Mouse (Mus musculus) G1E (cell line): ENCODE measurements around the gene Fshb.

ENCODE experiments used
- CTCF ChIP-seq: IDR thresholded peaks from 2 replicates; pipeline ENCODE4 v1.5.1; 2012; ENCODE audit warnings: low read depth, low read length, inconsistent platforms, mixed read lengths
- POLR2AphosphoS5 ChIP-seq: IDR thresholded peaks from 2 replicates; pipeline ENCODE4 v1.6.1; 2012; ENCODE audit warnings: low read depth, low read length, inconsistent platforms; ENCODE audit not compliant: insufficient replicate concordance

DNA sequence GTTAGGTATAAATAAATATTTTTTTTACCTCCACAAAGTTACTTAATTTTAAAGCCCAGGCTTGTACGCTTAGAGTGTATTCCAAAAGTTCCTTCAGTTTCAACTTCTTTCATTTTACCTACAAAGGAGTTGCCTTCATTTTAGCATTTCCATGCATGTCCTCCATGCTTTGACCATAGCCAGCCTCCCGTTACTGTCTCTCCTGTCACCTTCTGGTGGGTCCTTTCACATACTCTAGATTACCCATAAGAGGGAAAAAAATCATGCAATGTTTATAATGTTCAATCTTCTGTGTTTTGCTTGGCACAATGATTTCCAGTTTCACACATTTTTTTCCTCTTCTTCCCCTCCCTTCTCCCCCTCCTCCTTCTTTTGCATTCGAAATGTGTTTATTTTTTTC is 53.1 kb downstream of the Fshb start:
- TF ChIP-seq POLR2AphosphoS5 = no peak
- no peak for TF ChIP-seq CTCF
